Mouse (Mus musculus) neural tube, embryonic 10.5 days (tissue): Measurements from ENCODE around the gene Ccs.
"Not testable (repeated sequence)": the region's sequence is repeated elsewhere in the genome, so short reads cannot be mapped to it uniquely, and the experiment has no call there.

Source experiments
- DNase-seq: peaks from one replicate; pipeline ENCODE4 v3.0.0-alpha.2; 2017; ENCODE audit warnings: low spot score; ENCODE audit errors: extremely low spot score

Gene Ccs

DNA sequence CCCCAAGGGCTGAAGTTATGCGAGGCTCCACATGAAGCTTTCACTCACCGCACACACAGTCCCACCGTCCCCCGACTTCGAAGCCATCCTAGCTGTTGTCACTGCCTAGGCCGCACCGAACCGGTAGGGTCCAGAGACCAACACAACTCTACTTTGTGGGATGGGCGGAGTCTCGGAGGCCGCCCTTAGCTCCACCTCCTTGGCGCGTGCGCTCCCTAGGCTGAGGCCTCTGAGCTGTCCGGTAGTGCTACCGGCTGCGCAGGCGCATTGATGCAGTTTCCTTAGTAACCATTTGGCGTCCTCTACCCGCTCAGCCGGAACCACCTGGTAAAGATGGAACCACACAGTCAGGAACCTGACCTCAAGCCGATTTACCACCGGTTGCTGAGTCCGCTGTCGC is at the start of gene Ccs, which contains the start of gene Ccdc87:
Ccs (minus strand) TSS at position 184 of the 400 bp plus-strand sequence.
Ccdc87 (plus strand) TSS at position 218 of the 400 bp plus-strand sequence.
- peak; percentile 92 for DNase-seq

DNA sequence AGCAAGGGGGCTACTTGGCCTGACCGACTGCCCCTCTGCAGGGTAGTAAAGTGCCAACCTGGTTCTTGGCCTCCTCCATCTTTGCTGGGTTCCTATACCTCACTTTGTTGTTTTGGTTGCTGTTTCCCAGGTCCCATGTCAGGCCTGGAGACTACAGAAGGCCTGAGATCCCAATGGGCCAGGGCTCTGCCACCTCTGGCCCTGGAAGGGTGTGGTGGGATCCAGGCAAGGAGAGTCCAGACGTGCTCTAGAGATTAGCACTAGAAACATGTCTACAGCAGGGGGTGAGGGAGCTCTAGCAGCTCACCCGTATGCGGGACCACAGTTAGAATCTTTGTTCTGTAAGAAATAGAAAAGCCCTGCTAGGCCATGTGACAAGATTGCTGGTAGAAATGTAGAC is 44.8 kb upstream of the Ccs start:
- no peak for DNase-seq

DNA sequence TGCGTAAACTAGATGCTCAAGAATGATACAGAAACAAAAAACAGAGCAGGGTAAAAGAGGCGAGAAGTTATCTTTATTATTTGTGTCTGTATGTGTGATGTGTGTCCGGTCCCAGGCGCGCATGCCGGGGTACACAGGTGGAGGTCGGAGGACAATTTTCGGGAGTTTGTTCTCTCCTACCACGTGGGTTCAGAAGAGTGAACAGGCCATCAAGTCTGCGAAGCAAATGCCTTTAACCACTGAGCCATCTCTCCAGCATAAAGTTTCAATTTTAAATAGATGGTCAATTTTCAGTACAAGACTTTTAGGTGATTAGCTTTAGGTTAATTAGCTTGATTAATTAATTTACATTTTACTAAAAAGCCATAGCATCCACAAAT is 40.2 kb upstream of the Ccs start:
- DNase-seq = no peak

DNA sequence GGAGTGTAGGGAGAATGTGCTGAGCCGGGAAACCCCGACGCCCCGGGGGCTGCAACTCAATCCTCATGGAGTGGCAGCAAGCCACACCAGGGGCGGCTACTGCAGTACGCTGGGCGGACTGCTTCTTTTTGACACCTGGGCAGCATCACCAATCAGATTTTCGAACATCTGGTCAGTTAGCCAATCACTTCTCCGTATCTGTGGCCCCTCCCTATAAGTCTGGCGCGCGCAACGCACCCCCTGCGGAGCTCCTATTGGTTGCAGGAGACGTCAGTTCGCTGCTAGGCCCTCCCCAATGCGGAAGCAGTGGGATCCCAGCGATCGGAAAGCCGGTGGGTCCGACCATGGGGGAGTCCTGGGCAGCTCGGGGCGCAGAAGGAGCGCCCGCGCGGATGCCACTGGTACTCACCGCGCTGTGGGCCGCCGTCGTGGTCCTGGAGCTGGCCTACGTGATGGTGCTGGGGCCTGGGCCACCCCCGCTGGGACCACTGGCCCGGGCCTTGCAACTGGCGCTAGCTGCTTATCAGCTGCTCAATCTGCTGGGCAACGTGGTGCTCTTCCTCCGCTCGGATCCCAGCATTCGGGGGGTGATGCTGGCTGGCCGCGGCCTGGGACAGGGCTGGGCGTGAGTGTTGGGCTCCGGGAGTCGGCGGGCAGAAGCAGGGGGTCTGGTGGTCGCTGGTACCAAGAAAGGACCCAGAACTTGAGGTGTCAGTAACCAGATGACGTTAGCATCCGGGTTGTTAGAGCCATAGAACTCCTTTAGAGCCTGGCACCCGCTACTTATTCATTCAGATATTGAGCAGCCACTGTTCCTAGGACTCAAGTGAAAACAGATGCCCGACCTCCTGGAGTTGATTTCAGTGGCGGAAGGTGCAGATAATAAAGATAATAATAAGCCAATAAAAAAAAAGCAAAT is 39.5 kb upstream of the Ccs start, which contains the start of gene Zdhhc24:
Zdhhc24 (plus strand) TSS at position 264 of the 919 bp plus-strand sequence.
- DNase-seq = peak; percentile 97

DNA sequence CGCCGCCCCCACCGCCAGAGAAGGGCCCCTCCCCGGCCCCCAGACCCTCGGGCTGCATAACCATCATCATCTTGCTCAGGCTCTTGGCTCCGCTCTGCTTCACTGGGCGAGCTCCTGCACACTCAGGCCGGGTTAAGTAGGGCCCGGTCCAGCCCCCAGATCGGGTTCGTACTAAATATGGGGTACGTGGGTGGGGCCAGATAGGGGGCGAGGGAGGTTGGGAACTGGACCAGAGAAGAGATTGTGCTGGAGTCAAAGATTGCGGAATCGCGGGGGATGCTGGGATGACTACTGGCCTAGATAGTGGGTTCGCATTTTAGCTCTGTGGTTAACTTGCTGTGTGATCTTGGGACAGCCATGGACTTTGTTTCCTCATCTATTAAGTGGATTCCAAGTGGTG is 38.7 kb upstream of the Ccs start, which contains the start of gene Actn3:
Actn3 (minus strand) TSS at position 125 of the 400 bp plus-strand sequence.
- no peak for DNase-seq

DNA sequence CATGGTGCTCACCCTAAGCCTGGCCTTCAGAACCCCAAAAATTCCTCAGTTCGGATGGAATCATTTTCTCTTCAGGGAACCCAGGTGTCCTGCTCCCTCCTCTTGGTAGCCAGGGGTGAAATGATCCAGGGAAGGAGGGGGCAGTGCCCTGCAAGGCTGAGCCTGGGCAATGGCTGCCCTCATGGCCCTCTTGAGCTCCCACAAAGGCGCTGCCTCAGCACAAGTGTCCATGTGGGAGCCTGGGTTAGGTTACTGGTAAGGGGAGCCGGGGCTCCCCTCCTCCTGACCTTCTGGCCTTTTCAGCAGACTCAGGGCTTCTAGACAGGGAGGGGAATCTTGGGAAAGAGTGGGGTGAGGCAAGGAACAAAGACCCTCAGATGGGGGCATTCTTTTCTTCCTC is 37.6 kb upstream of the Ccs start:
- DNase-seq = no peak

DNA sequence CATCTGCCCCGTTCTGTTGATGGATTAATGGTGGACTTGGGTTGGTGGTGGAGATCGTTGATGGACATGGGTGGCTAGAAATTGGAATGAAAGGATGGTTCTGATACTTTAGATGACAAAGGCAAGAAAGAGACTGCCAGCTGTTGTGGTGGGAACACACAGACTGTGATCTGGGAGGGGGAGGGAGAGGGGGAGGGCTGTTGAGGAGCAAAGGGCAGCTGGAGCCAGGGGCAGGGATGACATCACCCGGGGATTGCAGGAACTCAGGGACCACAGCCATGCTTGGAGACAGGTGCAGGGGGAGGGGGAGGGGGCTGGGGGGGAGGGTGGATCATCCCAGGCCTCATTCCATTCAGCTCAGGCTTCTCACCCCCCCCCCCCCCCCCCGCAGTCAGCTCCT is 37.1 kb upstream of the Ccs start:
- DNase-seq = no peak

DNA sequence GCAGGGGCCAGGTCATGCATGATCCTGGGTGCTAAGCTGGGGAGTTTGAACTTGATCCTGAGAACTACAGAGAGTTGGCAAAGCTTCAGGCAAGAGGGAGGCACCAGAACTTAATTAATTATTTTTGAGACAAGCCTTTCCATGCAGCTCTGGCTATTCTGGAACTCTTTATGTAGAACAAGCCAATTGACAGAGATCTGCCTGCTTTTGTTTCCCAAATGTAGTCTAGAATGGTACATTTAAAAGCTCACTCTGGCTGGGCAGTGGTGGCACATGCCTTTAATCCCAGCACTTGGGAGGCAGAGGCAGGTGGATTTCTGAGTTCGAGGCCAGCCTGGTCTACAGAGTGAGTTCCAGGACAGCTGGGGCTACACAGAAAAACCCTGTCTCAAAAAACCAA is 35.5 kb upstream of the Ccs start:
- DNase-seq = not testable (repeated sequence)

DNA sequence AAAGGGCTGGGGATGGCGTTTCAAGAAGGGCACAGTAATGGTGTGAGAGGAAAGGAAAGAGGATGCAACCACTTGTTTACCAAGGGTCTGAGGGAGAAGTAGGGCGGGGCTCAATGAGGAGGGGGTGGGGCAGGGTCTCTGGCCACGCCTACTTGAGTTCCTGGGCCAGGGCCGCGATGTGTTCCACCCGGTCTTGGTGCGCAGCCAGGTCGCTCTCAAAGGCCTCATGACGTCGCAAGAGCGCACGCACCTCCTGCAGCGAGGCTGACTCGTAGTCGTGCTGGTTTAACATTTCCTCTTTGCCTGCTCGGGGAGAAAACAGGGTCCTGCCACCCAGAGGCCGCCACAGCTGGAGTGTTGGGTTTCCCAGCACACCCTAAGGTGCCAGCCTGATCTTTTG is 26.0 kb upstream of the Ccs start:
- DNase-seq = no peak

DNA sequence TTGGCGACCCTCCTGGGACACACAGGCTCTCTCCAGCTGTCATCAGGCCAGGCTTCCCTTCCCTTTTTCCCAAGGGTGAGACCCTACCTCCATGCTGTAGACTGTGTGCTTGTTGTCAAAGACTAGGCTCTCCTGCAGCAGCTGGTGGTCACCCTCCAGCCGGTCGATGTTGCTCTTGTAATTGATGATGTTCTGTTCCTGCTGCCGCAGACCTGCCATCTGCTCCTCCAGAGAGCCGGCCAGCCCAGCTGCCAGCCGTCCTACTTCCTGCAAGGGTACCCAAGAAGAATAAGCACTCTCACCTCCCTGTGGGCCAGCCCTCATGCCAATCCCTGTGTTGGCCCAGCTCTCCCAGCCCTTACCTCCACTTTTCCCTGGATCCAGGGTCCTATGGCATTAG is 23.9 kb upstream of the Ccs start:
- no peak for DNase-seq

DNA sequence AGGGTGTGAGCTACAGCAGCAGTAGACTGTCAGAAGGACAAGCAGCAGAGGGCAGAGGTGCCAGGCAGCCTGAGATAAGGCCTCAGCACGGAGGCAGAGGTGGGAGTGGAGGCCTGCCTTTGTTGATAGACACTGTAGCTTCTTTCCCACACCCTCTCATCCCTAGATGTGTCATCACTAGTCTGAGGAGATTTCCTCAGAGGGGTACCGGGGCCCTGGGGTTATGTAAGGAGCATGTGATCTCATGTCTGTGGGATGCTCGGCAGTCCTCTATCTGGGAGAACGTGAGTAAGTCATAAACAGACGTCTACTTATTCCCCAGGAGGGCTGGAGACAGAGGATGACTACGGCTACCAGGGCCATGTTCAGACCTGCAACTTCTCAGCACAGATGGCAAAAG is 19.9 kb upstream of the Ccs start:
- no peak for DNase-seq

DNA sequence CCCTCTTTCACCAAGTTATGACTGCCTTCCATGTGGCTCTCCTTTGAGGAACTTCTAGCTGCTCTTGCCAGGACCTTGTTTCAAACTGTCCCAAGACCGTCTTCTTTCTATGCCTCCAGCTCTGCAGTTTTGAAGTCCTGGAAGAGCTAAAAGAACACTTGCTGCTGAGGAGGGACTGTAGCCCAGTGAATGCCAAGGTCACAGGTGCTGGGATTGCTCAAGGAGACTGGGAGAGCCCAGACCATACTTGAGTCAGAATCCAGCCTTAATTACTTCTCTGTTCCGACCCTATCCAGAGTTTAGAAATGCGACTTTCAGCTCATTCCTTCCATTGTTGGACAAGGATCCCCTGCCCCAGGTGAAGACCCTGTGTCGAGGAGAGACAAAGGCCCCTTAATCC is 16.8 kb upstream of the Ccs start:
- no peak for DNase-seq

DNA sequence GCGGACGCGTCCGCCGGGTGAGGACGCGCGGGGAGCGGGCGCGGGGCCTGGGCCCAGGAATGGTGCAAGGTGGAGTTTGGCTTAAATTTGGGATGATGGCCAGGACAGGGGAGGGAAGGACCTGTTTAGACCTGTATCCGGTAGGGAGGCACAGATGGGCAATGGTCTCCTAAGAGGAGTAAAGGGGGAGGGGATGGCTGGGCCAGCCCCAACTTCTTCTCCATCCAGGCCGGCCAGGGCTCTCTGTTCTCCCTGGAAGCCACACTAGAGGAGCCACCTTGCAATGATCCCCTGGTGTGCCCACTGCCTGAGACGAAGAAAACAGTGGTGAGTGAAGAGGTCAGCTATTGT is 16.3 kb upstream of the Ccs start:
- DNase-seq = no peak

DNA sequence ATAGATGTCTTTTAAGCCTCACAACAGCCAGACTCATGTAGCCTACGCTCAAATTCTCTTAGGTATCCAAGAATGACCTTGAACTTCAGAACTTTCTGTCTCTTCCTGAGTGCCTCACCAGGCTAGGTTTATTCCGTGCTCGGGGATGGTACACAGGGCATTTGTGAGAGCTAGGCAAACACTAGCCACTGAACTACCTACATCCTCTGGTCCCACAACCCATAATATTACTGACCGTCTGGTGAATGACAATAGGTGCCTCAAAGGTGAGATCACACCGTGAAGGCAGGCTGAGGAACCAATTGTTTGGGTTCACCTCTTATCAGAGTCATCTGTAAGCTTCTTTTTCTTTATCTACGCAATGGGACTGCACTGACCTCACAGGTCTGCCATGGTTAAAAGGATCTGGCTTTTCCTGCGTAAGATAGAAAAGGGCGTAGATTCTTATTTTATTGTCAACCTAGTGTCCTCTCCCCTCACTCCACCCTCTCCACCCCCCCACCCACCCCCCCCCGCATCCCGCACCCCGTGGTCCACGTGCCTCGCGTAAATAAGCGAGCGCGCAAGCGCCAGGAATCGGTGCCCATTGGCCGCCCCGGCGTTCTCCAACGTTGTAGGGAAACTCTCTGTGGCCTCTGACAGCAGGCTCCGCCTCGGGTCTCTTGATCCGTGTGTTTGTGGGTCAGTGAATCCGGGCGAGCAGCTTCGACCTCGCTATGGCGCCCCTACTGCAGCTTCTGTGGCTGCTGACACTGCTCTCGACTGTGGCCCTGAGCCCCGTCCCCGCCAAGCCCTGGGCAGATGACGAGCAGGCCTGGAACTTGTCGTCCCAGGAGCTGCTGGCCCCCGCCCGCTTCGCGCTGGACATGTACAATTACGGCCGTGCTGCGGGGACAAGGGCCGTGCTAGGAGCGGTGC is 15.7 kb upstream of the Ccs start, which contains the start of gene Ctsf:
Ctsf (plus strand) TSS at position 579 of the 918 bp plus-strand sequence.
- DNase-seq = peak; percentile 83

DNA sequence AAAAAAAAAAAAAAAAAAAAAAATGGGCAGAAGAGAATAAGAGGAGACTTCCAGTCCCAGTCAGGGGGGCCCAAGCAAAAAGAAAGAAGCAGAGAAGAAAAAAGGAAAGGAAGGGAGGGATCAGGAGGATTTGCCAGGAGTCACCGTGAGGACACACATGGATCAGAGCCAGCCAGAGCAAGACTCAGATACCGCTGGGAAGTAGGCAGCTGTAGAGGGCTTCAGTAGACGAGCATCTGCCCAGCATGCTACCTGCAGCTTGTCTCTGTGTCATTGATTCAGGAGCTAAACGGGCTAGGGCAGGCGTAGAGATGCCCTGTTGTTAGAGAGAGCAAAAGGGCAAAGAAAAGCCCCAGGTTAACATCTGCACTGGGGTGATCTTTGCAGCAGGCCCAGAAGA is 11.1 kb upstream of the Ccs start:
- no peak for DNase-seq

DNA sequence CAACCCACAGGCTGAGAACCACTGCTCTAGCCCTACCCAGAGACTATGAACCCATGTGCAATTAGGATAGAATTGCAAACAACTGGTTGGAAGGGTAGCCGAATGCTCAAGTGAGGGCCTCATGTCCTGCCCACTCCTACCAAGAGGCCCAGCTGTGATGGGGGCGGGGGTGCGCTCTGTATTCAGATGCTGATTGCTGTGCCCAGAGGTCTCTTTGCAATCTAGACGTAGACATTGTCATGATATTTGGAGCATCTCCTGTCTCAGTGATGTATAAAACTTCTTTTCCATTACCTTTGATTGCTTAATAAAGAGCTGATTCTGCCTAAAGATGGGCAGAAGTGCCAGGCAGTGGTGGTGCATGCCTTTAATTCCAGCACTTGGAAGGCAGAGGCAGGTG is 10.7 kb upstream of the Ccs start:
- no peak for DNase-seq

DNA sequence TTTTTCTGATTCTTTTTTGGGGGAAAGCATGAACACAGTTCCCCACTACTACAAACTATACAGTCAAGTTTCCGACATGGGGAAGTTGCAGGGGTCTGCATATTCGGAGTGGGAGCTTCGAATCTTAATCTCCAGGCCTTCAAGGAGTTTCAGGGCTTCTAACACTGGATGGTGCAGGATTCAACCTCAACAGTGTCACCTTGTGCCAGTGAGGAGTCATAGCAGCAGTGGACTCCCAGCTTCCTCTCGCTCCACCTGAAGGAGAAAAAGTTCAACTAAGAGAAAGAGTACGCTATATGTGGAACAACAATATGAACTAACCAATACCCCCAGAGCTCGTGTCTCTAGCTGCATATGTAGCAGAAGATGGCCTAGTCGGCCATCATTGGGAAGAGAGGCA is 8.4 kb upstream of the Ccs start:
- DNase-seq = no peak

DNA sequence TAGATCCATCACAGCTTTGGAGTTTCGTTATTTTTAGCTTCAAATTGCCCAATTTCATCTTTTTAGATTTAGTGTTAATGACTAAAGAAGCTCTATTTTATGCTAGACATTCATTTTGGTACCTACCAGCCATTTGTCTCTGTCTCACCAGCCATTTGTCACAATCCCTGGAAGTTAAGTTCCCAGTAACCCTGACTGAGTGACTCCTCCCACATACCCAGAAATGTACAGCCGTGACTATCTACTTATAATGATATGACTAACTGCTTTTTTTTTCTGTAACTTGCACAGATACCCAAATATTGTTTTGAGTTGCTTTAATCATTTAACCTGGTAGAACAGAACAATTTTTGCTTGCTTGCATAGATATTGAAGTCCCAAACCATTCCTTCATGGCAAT is 6.7 kb upstream of the Ccs start:
- DNase-seq = no peak

DNA sequence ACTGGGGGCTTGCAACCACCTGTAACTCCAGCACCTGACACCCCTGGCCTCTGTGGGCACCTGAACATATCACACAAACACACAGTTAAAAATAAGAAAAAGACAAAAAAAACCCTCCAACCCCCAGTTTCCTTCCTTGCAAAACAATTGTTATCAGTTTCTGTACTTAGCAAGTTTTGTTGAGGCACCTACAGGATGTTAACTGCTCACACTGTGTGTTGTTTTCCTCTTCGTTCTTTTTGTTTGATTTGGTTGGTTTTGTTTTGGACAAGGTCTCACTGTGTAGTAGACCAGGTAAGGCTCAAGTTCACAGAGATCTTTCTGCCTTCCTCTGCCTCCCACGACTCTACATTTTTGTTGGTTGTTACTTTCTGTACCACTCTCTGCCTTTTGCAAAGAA is 3.5 kb upstream of the Ccs start:
- DNase-seq = no peak

DNA sequence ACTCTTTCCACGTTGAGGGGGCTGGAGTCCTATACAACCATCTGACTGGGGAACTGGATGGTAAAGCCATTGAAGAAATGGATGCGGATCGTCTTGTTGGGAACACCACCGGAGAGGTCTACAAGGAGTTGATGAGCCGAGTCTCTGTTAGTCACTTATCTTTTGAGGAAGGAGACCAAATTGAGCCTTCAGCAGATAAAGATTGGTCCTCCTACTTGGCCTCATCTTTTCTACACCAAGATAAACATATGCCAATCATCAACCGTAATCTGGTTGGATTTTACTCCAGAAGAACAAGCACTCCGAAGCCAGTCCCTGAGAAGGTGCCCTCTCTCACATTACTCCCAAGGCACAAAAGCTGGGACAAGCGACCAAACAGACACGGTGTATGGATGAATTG is 1.7 kb upstream of the Ccs start:
- DNase-seq = no peak

DNA sequence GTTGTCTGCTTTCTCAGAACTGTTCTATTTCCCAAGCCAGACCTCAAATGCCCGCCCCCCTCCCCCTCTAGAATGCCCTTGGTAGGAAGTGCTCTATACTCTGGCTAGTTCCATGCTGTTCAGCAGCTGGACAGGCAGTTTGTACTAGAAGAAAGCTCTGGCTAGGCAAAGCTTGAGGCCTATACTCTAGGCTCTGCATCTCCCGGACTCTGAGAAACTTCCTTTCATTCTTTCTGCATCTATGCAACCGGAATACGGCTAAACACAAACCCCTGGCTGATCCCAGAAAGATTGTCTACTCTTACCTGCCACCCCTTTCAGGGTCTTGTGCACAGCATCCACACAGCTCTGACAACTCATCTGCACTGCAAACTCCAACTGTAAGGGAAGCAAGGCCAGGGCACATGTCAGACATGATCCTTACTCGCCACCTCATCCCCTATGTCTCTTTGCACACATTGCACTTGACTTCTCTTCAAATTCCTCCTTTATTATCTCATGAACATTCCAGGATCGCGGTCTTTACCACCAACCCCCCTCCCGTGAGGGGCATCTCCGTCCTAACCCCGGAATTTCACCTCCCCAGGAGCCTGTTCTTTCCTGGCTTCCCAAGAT is 499 bp downstream of the Ccs start:
- DNase-seq = no peak

DNA sequence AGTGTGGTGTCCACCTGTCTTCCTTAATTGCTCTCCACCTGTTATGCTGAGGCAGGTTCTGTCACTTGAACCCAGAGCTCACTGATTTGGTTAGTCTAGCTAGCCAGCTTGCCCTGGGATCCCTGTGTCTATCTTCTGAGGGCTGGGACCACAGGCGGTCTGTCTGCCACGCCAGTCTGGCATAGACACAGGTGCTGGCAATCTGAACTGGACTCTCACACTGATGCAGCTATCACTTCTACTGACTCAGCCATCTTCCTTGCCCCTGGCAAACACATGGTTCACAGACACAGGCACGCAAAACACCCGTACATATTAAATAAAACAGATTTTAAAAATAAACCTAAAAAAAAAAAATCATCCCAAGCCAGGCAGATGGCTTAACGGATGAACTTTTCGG is 2.1 kb downstream of the Ccs start:
- DNase-seq = no peak
